Mouse (Mus musculus) neutrophil, adult 65 days (primary cell): ENCODE results near the gene Tnfsf4. TPM values are rescaled to one million over a fixed set of nuclear protein-coding genes. Genes with fewer than 3 reads are reported as not detected.

Experiments
- total RNA-seq: library from RNA; stranded (reverse); gene quantifications from 2 replicates; pipeline ENCODE4 v1.2.4, GENCODE M21; 2023

Gene Tnfsf4
- not detected in 2 replicates for total RNA-seq

DNA sequence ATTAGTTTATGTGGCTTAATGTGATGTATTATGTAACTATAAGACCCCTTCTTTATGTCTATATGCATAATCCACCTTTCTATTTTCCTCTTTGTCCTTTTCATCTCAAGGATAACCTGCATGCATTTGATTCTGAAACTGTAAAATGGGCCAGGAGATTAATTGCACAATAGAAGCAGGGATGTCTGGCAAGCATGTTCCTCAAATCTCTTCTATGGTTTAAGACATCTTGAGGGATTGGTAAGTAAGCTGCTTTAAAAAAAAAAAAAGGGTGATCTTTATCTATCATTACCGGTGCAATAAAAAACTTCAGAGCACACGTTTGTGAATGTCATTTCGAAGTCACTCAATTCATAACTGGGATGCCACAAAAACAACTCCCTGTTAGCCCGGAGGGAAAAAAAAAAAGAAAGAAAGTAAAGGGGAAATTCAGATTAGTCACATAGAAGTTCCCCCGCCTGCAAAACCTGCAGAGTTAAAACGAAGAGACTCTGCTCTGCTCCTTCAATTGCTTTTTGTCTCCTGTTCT, at the start of gene Tnfsf4:
Gene Tnfsf4, plus strand, starts transcription at position 479 of the 529 bp plus-strand sequence.

Other genes with a start within 250 kb of the Tnfsf4 start
- not detected in 2 replicates for gene Tex50, start 236.1 kb upstream of the Tnfsf4 start, total RNA-seq
- 340 and 352 TPM in 2 replicates for gene Prdx6, start 144.2 kb upstream of the Tnfsf4 start, total RNA-seq
- gene Tnfsf18, start 99.2 kb downstream of the Tnfsf4 start, total RNA-seq = not detected in 2 replicates